Mouse (Mus musculus): ENCODE measurements at regions not wholly inside any gene's neighbourhood (a gene's known extent, or its start where the extent isn't known, plus 50 kb on each side); places are given as distances from the start of the nearest gene placed in this dataset.

DNA sequence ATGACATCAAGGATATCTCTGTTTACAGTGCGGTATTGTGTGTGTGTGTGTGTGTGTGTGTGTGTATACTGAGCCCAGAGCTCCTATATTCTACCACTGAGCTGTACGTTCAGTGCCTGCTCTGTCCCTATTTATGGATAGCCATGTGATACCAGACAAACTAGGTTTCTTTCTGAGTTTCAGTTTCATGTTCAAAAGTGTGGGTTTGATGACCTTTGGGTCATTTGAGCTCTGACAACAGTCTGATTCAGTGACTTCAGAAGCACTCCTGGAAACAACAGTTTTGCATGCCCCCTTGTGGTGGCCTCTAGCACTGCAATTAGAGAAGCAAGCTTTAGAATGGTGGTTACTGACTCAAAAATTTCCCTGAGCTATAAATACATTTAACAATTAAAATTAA is 50.9 kb upstream of the Tent2 start:
- peak; percentile 73 for DNase-seq (ENCODE audit: low read depth, low spot score)

DNA sequence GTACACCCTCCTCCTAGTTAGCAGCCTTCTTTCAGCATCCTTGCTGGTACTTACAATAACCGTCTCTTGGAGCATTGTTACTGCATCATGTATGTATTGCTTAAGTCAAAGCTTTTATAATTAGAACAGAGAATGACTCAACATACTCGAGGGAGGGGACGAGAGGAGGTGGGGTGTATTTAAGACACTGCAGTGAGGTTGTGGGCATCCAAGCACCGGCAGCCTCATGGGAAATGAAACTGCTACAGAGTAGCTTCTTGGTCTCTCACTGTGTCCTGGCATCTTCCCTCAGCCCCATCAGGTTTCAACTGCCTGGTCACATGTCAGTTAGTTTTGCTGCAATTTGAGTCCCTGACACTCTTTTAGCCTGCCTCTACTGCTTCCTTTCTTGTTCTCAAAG is 50.7 kb upstream of the Homer1 start:
- no peak for DNase-seq (ENCODE audit: low read depth, low spot score)
